Mouse (Mus musculus) heart, embryonic 10.5 days (tissue): Measurements from ENCODE around the gene Ermap. TPM values are rescaled to one million over a fixed set of nuclear protein-coding genes. Genes with fewer than 3 reads are reported as not detected.

ENCODE experiments used
- DNase-seq: peaks from one replicate; pipeline ENCODE4 v3.0.0-alpha.2; 2017; ENCODE audit warnings: low spot score
- H3K27ac ChIP-seq: fragments of 300-500 bp; sonication (generic); 2 replicates; pipeline ENCODE4 v1.5.1; 2016; ENCODE audit warnings: mild to moderate bottlenecking
- H3K27me3 ChIP-seq: fragments of 300-500 bp; sonication (generic); 2 replicates; pipeline ENCODE4 v1.6.1; 2016; ENCODE audit warnings: mild to moderate bottlenecking; ENCODE audit not compliant: poor library complexity, insufficient read depth, severe bottlenecking
- H3K36me3 ChIP-seq: fragments of 300-500 bp; sonication (generic); 2 replicates; pipeline ENCODE4 v1.6.1; 2016; ENCODE audit warnings: mild to moderate bottlenecking, moderate library complexity
- H3K4me1 ChIP-seq: fragments of 300-500 bp; sonication (generic); 2 replicates; pipeline ENCODE4 v1.6.1; 2016; ENCODE audit warnings: mild to moderate bottlenecking
- H3K4me3 ChIP-seq: fragments of 300-500 bp; sonication (generic); 2 replicates; pipeline ENCODE4 v1.5.1; 2016; ENCODE audit warnings: mild to moderate bottlenecking, moderate library complexity
- H3K9me3 ChIP-seq: fragments of 300-500 bp; sonication (generic); 2 replicates; pipeline ENCODE4 v1.6.1; 2016; ENCODE audit warnings: mild to moderate bottlenecking, moderate library complexity
- WGBS: fragments of 180-500 bp; shearing (Covaris S2); methylation state at CpG from one replicate; pipeline ENCODE4 v1.1.7; 2016; 5-methylcytosine and 5-hydroxymethylcytosine counted together
- polyA plus RNA-seq: library from polyadenylated mRNA; unstranded; fragments of >200 nt; fragmentation: Nextera tagmentation; extraction: Ambion mirVana; gene quantifications from 2 replicates; pipeline ENCODE4 v1.2.1, GENCODE M21; 2016

Ermap gene
- polyA plus RNA-seq, 1 experiment from 2014 or later: 26.6 TPM

DNA sequence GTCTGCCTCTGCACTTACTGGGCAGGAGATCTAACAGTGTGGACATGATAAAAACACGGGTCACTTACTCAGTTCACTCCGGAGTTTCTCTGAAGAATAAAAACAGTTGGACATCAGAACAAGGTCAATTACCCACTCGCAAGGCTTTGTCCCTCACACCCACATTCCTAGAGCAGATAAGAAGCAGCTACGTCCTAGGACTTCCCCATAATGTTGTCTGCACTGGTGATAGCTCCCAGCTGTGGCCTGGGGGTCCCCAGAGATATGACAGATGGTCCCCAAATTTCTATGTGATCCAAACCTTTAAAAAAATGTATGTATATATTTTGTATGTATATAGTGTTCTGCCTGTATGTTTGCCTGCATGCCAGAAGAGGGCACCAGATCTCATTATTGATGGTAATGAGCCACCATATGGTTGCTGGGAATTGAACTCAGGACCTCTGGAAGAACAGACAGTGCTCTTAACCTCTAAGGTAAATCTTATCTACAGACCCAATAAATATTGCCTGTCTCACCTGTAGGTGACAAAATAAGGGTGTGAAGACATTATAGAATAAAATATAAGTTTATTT lies 9.6 kb downstream of the Ermap start:
- Histone ChIP-seq H3K4me3 (no peak overlapping the region), H3K27me3 (no peaks in the 10 kb centered on the region), H3K36me3 (no peaks in the 10 kb centered on the region), H3K27ac (no peak overlapping the region), H3K4me1 (peaks cover 11% of the 10 kb centered on the region), H3K9me3 (no peaks in the 10 kb centered on the region)
- WGBS: 36% methylated on average over 4 of the region's 4 CpGs
- no peak for DNase-seq

DNA sequence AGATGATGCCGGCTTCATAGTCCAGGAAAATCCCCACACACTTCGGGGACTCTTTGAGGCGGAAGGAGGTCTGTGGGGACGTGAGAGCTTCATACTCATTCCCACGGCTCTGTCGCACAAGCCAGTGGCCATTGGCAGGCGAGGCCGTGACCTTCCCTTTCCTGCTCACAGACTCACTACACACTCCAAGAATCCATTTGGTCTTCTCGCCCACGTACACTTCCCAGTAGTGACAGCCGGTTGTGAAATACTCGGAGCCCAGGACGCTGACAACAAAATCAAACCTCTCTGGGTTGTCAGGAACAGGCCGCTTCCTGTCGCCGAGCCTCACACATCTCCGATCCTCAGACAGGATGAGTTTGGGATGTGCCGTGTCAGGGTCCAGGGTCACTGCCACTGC lies 11.5 kb downstream of the Ermap start:
- no peaks in the 10 kb centered on the region for H3K9me3 ChIP-seq
- H3K27ac ChIP-seq: no peak overlapping the region
- WGBS: 61% methylated on average over 18 of the region's 18 CpGs
- no peak overlapping the region for H3K4me3 ChIP-seq
- no peaks in the 10 kb centered on the region for H3K36me3 ChIP-seq
- H3K4me1 ChIP-seq: peaks cover 11% of the 10 kb centered on the region
- no peaks in the 10 kb centered on the region for H3K27me3 ChIP-seq
- no peak for DNase-seq

DNA sequence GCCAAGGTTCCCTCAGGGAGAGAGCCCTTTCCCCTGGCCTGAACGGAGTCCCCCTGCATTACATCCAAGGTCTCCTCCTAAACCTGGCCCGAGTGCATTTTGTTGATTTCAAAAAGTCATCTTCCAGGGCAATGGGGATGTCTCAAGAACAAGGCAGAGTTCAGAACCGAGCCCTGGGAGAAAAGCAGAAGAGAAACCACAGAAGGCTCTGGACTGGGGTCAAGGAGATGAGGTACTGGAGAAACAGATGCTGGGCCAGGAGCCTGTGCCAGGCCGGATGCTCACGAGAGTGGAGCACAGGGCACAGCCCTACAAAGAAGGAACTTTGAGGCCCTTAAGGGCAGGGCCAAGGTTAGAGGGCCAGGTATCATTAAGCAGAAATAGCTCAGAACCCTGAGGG lies 12.1 kb downstream of the Ermap start:
- no peak overlapping the region for H3K4me3 ChIP-seq
- no peak overlapping the region for H3K27ac ChIP-seq
- no peaks in the 10 kb centered on the region for H3K27me3 ChIP-seq
- H3K4me1 ChIP-seq: peaks cover 17% of the 10 kb centered on the region
- no peak for DNase-seq
- WGBS: 59% methylated on average over 5 of the region's 5 CpGs
- no peaks in the 10 kb centered on the region for H3K36me3 ChIP-seq
- H3K9me3 ChIP-seq: no peaks in the 10 kb centered on the region

DNA sequence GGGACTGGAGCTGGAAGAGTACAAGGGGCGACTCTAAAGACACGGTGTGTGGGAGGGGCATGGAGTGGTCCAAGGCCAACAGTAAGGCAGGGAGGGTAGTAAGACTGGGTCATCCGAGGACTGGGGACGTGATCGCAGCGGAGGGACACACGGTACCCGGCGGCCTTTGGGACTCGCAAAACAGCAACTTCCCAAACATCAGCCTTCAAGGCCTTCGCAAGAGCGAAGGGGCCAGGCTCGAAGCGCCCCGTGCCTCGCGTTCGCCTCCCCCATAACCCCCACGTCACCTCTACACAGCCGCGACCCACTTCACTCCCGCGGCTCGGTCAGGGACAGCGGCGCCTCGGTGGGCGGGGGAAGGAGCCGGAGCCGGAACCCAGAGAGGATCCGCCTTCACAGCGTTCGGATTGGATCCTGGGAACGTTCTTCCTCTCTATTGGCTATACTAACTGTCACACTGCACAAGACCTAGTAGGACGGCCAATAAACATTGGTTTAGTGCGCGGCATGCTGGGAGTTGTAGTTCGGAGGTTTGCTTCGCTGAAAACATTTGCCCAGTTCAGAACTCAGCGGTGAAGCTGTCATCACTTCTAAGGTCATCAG lies 15.9 kb downstream of the Ermap start, which contains the start of gene Zfp691:
Gene Zfp691 (minus strand): TSS at position 345 of the 603 bp plus-strand sequence.
- H3K4me1 ChIP-seq: peaks cover 33% of the 10 kb centered on the region
- no peaks in the 10 kb centered on the region for H3K27me3 ChIP-seq
- no peaks in the 10 kb centered on the region for H3K9me3 ChIP-seq
- H3K4me3 ChIP-seq: peak within 1 kb of the TSS; percentile 70
- peak; percentile 98 for DNase-seq
- peaks cover 22% of the 10 kb centered on the region for H3K36me3 ChIP-seq
- under 1% methylated on average over 40 of the region's 40 CpGs for WGBS
- peak within 1 kb of the TSS; percentile 91 for H3K27ac ChIP-seq

DNA sequence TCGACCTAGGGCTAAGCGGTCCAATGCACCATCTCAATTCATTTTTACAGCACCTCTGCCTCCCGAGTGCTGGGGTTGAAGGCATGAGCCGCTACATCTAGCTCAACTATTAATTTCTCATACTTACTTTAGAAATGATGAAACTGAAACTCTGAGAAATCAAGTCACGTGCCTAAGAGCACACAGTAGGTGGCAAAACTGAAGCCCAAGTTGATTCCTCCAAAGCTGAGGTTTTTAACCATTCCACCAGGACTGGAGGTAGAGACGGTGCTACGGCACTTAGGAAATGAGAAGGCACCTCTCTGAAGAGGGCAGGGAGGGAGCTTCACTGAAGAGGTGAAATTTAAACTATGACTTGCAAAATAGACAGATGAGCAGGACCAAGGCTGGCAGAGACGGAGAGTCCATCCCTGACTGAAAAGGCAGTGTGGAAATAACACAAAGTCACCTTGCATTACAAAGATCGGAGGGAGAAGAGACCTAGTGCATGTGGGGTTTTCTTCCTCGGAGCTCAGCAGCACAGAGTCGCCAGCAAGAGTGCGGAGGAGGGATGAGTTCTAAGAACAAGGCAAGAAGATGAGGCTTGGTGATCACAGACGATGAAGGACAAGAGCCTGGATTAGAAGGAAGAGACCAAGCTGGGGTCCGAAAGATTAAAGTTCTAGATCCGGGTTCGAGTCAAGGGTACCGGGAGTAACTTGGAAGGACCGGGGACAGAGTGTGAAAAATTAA lies 16.7 kb downstream of the Ermap start:
- Histone ChIP-seq H3K4me1 (peaks cover 28% of the 10 kb centered on the region), H3K9me3 (no peaks in the 10 kb centered on the region), H3K27me3 (no peaks in the 10 kb centered on the region), H3K36me3 (peaks cover 31% of the 10 kb centered on the region), H3K4me3 (peak overlapping the region; percentile 70), H3K27ac (peak overlapping the region; percentile 91)
- no peak for DNase-seq
- 38% methylated on average over 18 of the region's 18 CpGs for WGBS

DNA sequence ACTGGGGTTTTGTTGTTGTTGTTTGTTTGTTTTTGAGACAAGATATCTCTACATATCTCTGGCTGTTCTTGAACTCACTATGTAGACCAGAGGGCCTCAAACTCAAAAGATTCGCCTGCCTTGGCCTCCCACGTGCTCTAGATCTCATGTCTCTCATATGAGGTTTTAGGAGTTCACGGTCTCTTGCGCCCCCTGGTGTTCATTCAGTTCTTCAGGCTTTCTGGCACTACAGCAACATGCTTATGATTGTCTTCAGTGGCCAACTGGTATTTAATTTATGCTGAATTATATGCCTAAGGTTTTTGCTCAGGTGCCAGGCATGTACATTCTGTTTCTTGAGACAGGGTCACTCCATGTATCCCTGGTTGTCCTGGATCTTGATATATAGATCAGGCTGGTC lies 22.1 kb downstream of the Ermap start:
- 8% methylated on average over 4 of the region's 4 CpGs for WGBS
- H3K36me3 ChIP-seq: peaks cover 32% of the 10 kb centered on the region
- no peaks in the 10 kb centered on the region for H3K27me3 ChIP-seq
- no peak overlapping the region for H3K4me3 ChIP-seq
- DNase-seq: peak; percentile 89
- H3K27ac ChIP-seq: no peak overlapping the region
- peaks cover 16% of the 10 kb centered on the region for H3K4me1 ChIP-seq
- H3K9me3 ChIP-seq: no peaks in the 10 kb centered on the region

DNA sequence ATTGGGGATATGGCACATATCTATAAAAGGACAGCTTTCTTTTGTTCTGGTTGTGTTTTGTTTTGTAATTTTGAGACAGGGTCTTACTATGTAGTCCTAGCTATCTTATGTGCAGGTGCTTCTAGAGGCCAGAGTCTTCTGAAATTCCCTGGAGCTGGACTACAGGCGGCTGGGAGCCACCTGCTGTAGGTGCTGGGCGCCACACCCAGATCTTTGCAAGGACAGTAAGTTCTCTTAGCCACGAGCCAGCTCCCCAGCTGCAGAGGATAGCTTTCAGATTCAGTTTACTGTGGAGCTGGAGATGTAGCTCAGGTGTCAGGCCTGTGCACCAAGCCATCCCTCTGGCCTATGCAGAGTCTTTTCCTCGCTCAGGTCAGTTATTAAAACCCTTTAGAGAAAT lies 22.7 kb downstream of the Ermap start:
- Histone ChIP-seq H3K9me3 (no peaks in the 10 kb centered on the region), H3K27ac (no peak overlapping the region), H3K4me1 (peaks cover 11% of the 10 kb centered on the region), H3K4me3 (no peak overlapping the region), H3K36me3 (peaks cover 31% of the 10 kb centered on the region), H3K27me3 (no peaks in the 10 kb centered on the region)
- 77% methylated on average over 4 of the region's 4 CpGs for WGBS
- no peak for DNase-seq

DNA sequence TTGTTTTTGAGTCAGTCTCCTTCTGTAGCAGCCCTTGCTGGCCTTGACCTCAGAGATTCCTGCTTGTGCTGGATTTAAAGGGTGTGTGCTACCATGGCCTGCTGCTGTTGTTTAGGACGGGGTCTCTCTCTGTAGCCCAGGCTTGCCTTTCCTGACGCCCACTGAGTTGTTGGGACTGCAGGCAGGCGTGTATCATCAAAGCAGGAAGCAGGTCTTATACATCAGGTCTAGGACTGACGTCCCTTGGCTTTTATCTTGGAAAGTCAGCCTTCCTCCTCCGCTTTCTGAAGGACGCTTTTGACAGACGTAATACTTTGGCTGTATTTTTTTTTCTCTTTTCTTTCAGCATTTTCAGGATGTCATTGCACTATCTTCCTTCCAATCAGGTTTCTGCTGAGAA lies 23.9 kb downstream of the Ermap start:
- Histone ChIP-seq H3K27ac (no peak overlapping the region), H3K9me3 (no peaks in the 10 kb centered on the region)
- 61% methylated on average over 7 of the region's 7 CpGs for WGBS

DNA sequence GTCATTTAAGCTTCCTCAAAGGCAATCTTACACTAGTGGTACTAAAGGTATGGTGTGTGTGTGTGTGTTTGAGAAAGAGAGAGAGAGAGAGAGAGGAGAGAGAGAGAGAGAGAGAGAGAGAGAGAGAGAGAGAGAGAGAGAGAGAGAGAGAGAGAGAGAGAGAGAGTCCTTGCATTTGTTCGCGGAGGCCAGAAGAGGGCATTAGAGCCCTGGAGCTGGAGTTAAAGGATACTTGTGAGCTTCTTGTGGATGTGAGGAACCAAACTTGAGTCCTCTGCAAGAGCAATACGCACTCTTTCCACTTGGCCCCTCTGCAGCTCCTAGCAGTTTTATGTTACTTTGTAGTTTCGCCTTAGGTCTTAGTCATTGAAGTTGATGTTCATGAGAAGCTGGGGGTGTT lies 26.8 kb downstream of the Ermap start:
- no peak overlapping the region for H3K4me3 ChIP-seq
- H3K4me1 ChIP-seq: no peaks in the 10 kb centered on the region
- no peaks in the 10 kb centered on the region for H3K36me3 ChIP-seq
- DNase-seq: no peak
- no peaks in the 10 kb centered on the region for H3K27me3 ChIP-seq
- no peak overlapping the region for H3K27ac ChIP-seq
- H3K9me3 ChIP-seq: no peaks in the 10 kb centered on the region
- 61% methylated on average over 4 of the region's 4 CpGs for WGBS

More for the DNA sequence above, 23.9 kb downstream of the Ermap start:
- no peak for DNase-seq
- Histone ChIP-seq H3K4me1 (peaks cover 6% of the 10 kb centered on the region; the same call in 1 of the 2 replicates), H3K4me3 (no peak overlapping the region), H3K27me3 (no peaks in the 10 kb centered on the region), H3K36me3 (peaks cover 28% of the 10 kb centered on the region)

DNA sequence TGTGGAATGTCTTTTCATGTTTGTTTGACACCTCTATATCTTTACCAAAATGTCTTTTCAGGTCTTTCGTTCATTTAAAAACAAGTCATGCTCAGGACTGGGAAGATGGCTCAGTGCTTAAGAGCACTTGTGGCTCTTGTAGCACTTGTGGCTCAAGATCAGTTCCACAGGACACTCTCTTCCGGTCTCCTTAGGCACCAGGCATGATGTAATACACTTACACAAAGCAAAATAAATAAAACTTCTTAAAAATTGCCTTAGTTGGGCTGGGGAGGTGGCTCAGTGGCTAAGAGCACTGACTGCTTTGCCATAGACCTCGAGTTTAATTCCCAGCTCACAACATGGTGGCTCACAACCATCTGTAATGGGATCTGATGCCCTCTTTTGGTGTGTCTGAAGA lies 28.5 kb downstream of the Ermap start:
- no peak for DNase-seq
- Histone ChIP-seq H3K36me3 (no peaks in the 10 kb centered on the region), H3K4me1 (no peaks in the 10 kb centered on the region), H3K27me3 (no peaks in the 10 kb centered on the region), H3K9me3 (no peaks in the 10 kb centered on the region), H3K4me3 (no peak overlapping the region), H3K27ac (no peak overlapping the region)
- 73% methylated on average over 3 of the region's 3 CpGs for WGBS

DNA sequence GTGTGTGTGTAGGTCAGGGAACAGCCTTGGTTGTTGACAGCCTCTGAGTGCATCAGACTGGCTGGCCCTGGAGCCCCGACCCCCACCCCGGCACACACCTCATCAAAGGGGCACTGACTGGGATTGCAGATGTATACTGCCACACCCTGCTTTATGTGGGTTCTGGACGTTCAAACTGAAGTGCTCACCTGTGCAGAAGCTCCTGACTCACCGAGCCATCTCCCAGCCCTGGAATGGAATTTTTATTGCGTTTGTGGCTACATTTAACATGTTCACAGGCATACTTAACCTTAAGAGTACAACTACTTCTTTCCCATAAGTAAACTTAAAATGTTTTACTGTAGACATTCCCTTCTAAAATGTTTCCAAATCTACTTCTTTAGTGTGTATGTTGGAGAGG lies 31.9 kb downstream of the Ermap start:
- Histone ChIP-seq H3K36me3 (no peaks in the 10 kb centered on the region), H3K9me3 (no peaks in the 10 kb centered on the region), H3K27ac (no peak overlapping the region), H3K4me1 (no peaks in the 10 kb centered on the region), H3K4me3 (no peak overlapping the region), H3K27me3 (no peaks in the 10 kb centered on the region)
- 64% methylated on average over 5 of the region's 5 CpGs for WGBS
- no peak for DNase-seq

DNA sequence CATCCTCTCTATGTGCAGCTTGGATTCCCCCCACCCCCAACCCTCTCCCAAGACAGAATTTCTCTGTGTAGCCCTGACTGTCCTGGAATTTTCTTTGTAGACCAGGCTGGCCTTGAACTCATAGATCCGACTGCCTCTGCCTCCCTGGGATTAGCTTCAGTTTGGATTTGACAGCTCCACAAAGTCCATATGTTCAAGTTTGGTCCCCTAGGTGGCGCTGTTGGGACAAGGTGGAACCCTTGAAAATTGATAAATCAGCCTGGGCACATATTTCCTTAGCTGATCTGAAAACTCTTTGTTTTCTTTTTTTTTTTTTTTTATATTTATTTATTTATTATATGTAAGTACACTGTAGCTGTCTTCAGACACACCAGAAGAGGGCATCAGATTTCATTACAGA lies 32.6 kb downstream of the Ermap start:
- Histone ChIP-seq H3K27ac (no peak overlapping the region), H3K4me1 (no peaks in the 10 kb centered on the region), H3K9me3 (no peaks in the 10 kb centered on the region), H3K4me3 (no peak overlapping the region), H3K36me3 (no peaks in the 10 kb centered on the region), H3K27me3 (no peaks in the 10 kb centered on the region)
- no peak for DNase-seq
- WGBS: 28% methylated on average over 2 of the region's 2 CpGs

DNA sequence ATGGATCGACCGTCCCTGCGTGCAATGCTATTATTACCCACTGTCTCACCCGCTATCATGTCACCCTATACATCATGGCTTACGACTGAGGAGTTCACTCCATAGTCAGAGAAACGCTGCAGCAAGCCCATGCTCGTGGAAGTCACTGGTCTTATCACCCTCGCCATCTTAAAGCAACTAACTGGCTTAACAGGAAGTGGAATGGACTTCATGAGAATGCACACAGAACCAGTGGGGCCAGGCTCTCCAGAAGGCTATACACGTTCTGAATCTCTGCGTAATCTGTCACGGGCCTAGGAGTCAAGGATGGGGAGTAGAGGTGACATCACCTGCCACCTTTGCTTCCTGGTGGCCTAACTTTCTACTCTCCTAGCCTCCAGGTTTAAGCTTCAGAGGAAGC lies 41.1 kb downstream of the Ermap start:
- no peak overlapping the region for H3K4me3 ChIP-seq
- no peak overlapping the region for H3K27ac ChIP-seq
- no peak for DNase-seq
- H3K4me1 ChIP-seq: peaks cover 11% of the 10 kb centered on the region
- 73% methylated on average over 11 of the region's 11 CpGs for WGBS
- peaks cover 59% of the 10 kb centered on the region for H3K27me3 ChIP-seq
- no peaks in the 10 kb centered on the region for H3K36me3 ChIP-seq
- no peaks in the 10 kb centered on the region for H3K9me3 ChIP-seq
